Mouse (Mus musculus) liver, postnatal 0 days (tissue): ENCODE measurements around the gene Dusp28.

ENCODE experiments used
- CTCF ChIP-seq: sonication (generic); IDR thresholded peaks from 2 replicates; pipeline ENCODE4 v1.5.1; 2016; ENCODE audit warnings: antibody characterized with exemption, low read depth
- EP300 ChIP-seq: IDR thresholded peaks from 2 replicates; pipeline ENCODE4 v1.6.1; 2016; ENCODE audit warnings: antibody characterized with exemption, low read depth, mild to moderate bottlenecking

DNA sequence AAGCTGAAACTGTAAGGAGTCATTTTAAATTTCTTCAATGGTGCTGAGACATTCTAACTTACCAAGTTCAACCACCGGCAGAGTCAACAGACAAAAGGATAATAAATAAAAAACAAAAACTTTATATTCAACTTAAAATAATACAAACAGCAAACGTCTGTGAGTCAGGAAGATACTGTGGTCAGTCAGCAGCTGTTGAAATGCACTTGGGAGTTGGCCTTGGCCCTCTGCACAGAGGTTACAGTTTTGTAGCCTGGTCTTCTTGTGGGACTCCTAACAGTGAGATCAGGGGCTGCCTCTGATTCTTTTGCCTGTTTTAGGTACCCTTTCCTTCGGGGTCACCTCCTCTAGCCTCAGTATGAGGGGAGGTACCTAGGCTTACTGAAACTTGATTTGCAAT lies 12.9 kb upstream of the Dusp28 start:
- TF ChIP-seq CTCF (no peak), EP300 (no peak)
